Mouse (Mus musculus) stomach, postnatal 0 days (tissue): ENCODE measurements around the gene Tmbim1.

Experiments
- CTCF ChIP-seq: IDR thresholded peaks from 2 replicates; pipeline ENCODE4 v1.5.1; 2016; ENCODE audit warnings: antibody characterized with exemption, low read depth, mild to moderate bottlenecking, moderate library complexity
- EP300 ChIP-seq: optimal IDR thresholded peaks from 2 replicates; pipeline ENCODE3; 2016; ENCODE audit warnings: antibody characterized with exemption

DNA sequence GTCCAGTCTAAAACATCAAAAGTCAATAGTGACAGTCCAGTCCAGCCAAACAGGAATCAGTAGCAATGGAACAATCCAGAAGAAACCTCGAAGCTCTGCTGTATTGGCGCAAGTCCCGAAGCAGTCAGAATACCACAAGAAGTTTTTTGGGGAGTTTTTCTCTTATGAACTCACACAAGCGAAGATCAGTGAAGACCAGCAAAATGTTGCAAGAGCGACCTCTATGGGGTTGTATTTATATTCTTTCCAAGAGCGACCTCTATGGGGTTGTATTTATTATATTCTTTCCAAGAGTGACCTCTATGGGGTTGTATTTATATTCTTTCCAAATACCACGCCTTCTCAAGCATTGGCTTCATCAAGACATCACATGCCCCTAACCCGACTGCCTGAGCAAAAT is 36.7 kb downstream of the Tmbim1 start:
- TF ChIP-seq CTCF = 0 out of 2 replicates have a peak, but pooled peaks have one; percentile 20
- no peak for TF ChIP-seq EP300
